Mouse (Mus musculus): ENCODE measurements around the gene Tti1.

- no peak for TF ChIP-seq CTCF (IDR thresholded peaks at IDR 0.05; ENCODE audit: extremely low read depth, insufficient read depth, low read length)
- TF ChIP-seq POLR2A (IDR thresholded peaks at IDR 0.05; ENCODE audit: extremely low read depth, insufficient read depth, low read length), result no peak
Observed at GRCm38 (mm10) chr2:158017330-158017729, 10.9 kb downstream of the Tti1 start.
